Mouse (Mus musculus) mouse embryonic stem cell (cell line): ENCODE data around the gene Mknk1.

Experiments
- in situ Hi-C, 2 experiments: fragments of 300-500 bp; cut with MboI; formaldehyde crosslinking; loops; 1 replicate in 1 of 2; 3 replicates in 1 of 2; pipeline ENCODE4 v1.14.3; 2019 to 2020; ENCODE audit warnings: low sequenced_read_pairs in 2 of 2, low pct_unique_long_range_greater_than_20kb in 1 of 2, mixed read lengths in 1 of 2; ENCODE audit not compliant: unreplicated experiment in 1 of 2

Gene Mknk1

GRCm38 (mm10) chr4:115838696-115839641, at the start of gene Mknk1:
Gene Mknk1 (plus strand): TSS chr4:115839198.
- in situ Hi-C loops, result no loop called here

- in situ Hi-C loops, result no loop called here
Observed at GRCm38 (mm10) chr4:115790864-115791263, 48.1 kb upstream of the Mknk1 start.

GRCm38 (mm10) chr4:115795360-115795759, 43.6 kb upstream of the Mknk1 start:
- in situ Hi-C loops, result no loop called here

- in situ Hi-C loops, result no loop called here
Observed at GRCm38 (mm10) chr4:115799981-115800380, 39.0 kb upstream of the Mknk1 start.

GRCm38 (mm10) chr4:115812326-115812725, 26.7 kb upstream of the Mknk1 start:
- in situ Hi-C loops, result no loop called here

GRCm38 (mm10) chr4:115815606-115816005, 23.4 kb upstream of the Mknk1 start:
- in situ Hi-C loops, result no loop called here

- in situ Hi-C loops, result no loop called here
Observed at GRCm38 (mm10) chr4:115820199-115820598, 18.8 kb upstream of the Mknk1 start.

- in situ Hi-C loops, result no loop called here
Observed at GRCm38 (mm10) chr4:115820944-115821343, 18.1 kb upstream of the Mknk1 start.

GRCm38 (mm10) chr4:115821431-115821830, 17.6 kb upstream of the Mknk1 start:
- in situ Hi-C loops, result no loop called here

- in situ Hi-C loops, result no loop called here
Observed at GRCm38 (mm10) chr4:115821928-115822327, 17.1 kb upstream of the Mknk1 start.

- in situ Hi-C loops, result no loop called here
Observed at GRCm38 (mm10) chr4:115824178-115824577, 14.8 kb upstream of the Mknk1 start.

GRCm38 (mm10) chr4:115825271-115825670, 13.7 kb upstream of the Mknk1 start:
- in situ Hi-C loops, result no loop called here

GRCm38 (mm10) chr4:115827066-115827465, 11.9 kb upstream of the Mknk1 start:
- in situ Hi-C loops, result no loop called here

- in situ Hi-C loops, result no loop called here
Observed at GRCm38 (mm10) chr4:115827535-115827887, 11.5 kb upstream of the Mknk1 start.

GRCm38 (mm10) chr4:115827888-115828571, 11.0 kb upstream of the Mknk1 start, which contains the start of gene Mob3c:
Gene Mob3c (plus strand): TSS chr4:115828092.
- in situ Hi-C loops, result no loop called here

GRCm38 (mm10) chr4:115828572-115828902, 10.5 kb upstream of the Mknk1 start:
- in situ Hi-C loops, result no loop called here

GRCm38 (mm10) chr4:115830491-115830890, 8.5 kb upstream of the Mknk1 start:
- in situ Hi-C loops, result no loop called here

GRCm38 (mm10) chr4:115831221-115831620, 7.8 kb upstream of the Mknk1 start:
- in situ Hi-C loops, result no loop called here

- in situ Hi-C loops, result no loop called here
Observed at GRCm38 (mm10) chr4:115832040-115832439, 7.0 kb upstream of the Mknk1 start.

- in situ Hi-C loops, result no loop called here
Observed at GRCm38 (mm10) chr4:115835576-115835975, 3.4 kb upstream of the Mknk1 start.
